Mouse (Mus musculus) heart, postnatal 0 days (tissue): ENCODE data around the gene Card14.

ENCODE experiments used
- CTCF ChIP-seq: IDR thresholded peaks from 2 replicates; pipeline ENCODE4 v1.5.1; 2016; ENCODE audit warnings: antibody characterized with exemption, control low read depth, low read depth
- EP300 ChIP-seq: IDR thresholded peaks from 2 replicates; pipeline ENCODE4 v1.6.1; 2016; ENCODE audit warnings: antibody characterized with exemption, low read depth

GRCm38 (mm10) chr11:119392800-119393482 is 85.4 kb downstream of the Card14 start, which contains the start of gene Rnf213:
- TF ChIP-seq CTCF = no peak; the same call in 1 of the 2 replicates
- no peak for TF ChIP-seq EP300
